Mouse (Mus musculus) limb, embryonic 13.5 days (tissue): ENCODE results near the gene Utrn. TPM values are rescaled to one million over a fixed set of nuclear protein-coding genes. Genes with fewer than 3 reads are reported as not detected.

ENCODE experiments used
- ATAC-seq: fragments of 200-750 bp; cut with Nextera tagmentation; 2 replicates; pipeline ENCODE4 v1.8.0; 2017; ENCODE audit warnings: low read depth, moderate number of reproducible peaks, moderate TSS enrichment; ENCODE audit not compliant: low FRiP score
- H3K27ac ChIP-seq: fragments of 300-500 bp; sonication (generic); 2 replicates; pipeline ENCODE4 v1.5.1; 2015; ENCODE audit warnings: inconsistent platforms, mild to moderate bottlenecking, moderate library complexity
- H3K27me3 ChIP-seq: fragments of 300-500 bp; sonication (generic); 2 replicates; pipeline ENCODE4 v1.6.1; 2015; ENCODE audit warnings: mild to moderate bottlenecking, inconsistent platforms
- H3K36me3 ChIP-seq: fragments of 300-500 bp; sonication (generic); 2 replicates; pipeline ENCODE4 v1.6.1; 2015; ENCODE audit warnings: inconsistent platforms, mild to moderate bottlenecking, moderate library complexity
- H3K4me1 ChIP-seq: fragments of 300-500 bp; sonication (generic); 2 replicates; pipeline ENCODE4 v1.6.1; 2015; ENCODE audit warnings: inconsistent platforms
- H3K4me2 ChIP-seq: fragments of 300-500 bp; sonication (generic); replicated peaks from 2 replicates; pipeline ENCODE4 v1.6.1; 2015; ENCODE audit warnings: inconsistent platforms, mild to moderate bottlenecking, moderate library complexity
- H3K4me3 ChIP-seq: fragments of 300-500 bp; sonication (generic); 2 replicates; pipeline ENCODE4 v1.5.1; 2015; ENCODE audit warnings: moderate library complexity, mild to moderate bottlenecking, inconsistent platforms
- H3K9ac ChIP-seq: fragments of 300-500 bp; sonication (generic); 2 replicates; pipeline ENCODE4 v1.6.1; 2015; ENCODE audit warnings: mild to moderate bottlenecking, inconsistent platforms
- H3K9me3 ChIP-seq: fragments of 300-500 bp; sonication (generic); 2 replicates; pipeline ENCODE4 v1.6.1; 2016; ENCODE audit warnings: inconsistent platforms
- WGBS: fragments of 180-500 bp; shearing (Covaris S2); methylation state at CpG from one replicate; pipeline ENCODE4 v1.1.7; 2015; 5-methylcytosine and 5-hydroxymethylcytosine counted together
- polyA plus RNA-seq: library from polyadenylated mRNA; unstranded; fragments of >200 nt; fragmentation: Nextera tagmentation; extraction: Ambion mirVana; gene quantifications from 2 replicates; pipeline ENCODE4 v1.2.1, GENCODE M21; 2015

Utrn gene
- polyA plus RNA-seq, 1 experiment from 2014 or later = 89.9 TPM

DNA sequence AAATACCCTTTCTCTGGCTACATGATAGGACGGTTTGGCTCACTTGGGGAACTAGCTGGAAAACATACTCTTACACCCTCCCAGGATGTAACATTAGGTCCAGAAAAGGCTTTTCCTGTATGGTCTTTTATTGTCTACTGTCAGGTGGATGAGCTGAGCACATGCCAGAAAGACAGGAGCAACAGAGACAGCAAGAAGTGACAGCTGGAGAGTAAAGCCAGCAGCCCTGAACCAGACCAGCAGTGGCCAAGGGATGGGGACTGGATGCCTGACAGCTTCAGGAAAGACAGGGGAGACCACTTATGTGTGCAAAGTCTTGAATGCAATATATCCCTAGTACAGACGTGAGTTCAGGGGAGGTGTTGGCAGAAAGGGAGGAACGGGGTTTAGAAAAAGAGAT is 151.8 kb downstream of the Utrn start:
- peaks cover 50% of the 10 kb centered on the region for H3K36me3 ChIP-seq
- WGBS = 87% methylated on average over 3 of the region's 3 CpGs
- H3K4me2 ChIP-seq = no peak overlapping the region
- no peaks in the 10 kb centered on the region for H3K27me3 ChIP-seq
- no peaks in the 10 kb centered on the region for H3K9me3 ChIP-seq
- no peak overlapping the region for H3K27ac ChIP-seq
- H3K9ac ChIP-seq = no peak overlapping the region
- 0 out of 2 replicates have a peak, but pooled peaks cover 3% of the 10 kb centered on the region for H3K4me1 ChIP-seq
- ATAC-seq = no peak
- H3K4me3 ChIP-seq = no peak overlapping the region

DNA sequence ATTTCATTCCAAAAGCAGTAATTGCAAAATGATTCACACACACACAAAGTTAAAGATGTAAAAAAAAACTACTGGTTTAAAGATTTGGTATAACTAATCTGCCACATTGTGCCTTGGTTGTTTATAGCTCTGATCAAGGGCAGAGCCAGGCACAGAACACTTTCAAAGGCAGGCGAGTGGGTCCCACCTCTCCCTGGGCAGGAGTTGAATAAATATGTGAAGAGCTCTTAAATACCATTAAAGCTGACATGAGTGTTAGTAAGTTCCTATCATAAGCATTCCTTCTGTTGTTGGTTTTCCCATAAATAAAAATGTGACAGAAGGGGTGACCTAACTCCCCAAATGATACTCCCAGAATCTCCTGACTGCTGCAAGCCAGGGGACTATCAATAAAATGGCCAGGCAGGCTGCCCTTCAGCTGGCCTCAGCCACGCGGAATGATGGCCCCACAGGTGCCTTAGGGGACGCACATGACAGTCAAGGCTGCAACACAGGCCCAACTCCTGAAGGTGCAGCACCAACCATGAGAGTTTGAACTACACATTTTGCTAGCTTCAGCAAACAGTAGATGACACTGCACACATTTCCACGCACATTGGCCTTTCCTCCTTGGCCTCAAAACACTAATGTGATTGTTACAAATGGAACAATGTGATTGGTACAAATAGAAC is 152.4 kb downstream of the Utrn start:
- no peak overlapping the region for H3K9ac ChIP-seq
- no peak overlapping the region for H3K4me2 ChIP-seq
- H3K27me3 ChIP-seq = no peaks in the 10 kb centered on the region
- no peak overlapping the region for H3K27ac ChIP-seq
- 78% methylated on average over 5 of the region's 5 CpGs for WGBS
- H3K36me3 ChIP-seq = peaks cover 56% of the 10 kb centered on the region
- H3K9me3 ChIP-seq = no peaks in the 10 kb centered on the region
- no peaks in the 10 kb centered on the region for H3K4me1 ChIP-seq
- no peak for ATAC-seq
- H3K4me3 ChIP-seq = no peak overlapping the region

DNA sequence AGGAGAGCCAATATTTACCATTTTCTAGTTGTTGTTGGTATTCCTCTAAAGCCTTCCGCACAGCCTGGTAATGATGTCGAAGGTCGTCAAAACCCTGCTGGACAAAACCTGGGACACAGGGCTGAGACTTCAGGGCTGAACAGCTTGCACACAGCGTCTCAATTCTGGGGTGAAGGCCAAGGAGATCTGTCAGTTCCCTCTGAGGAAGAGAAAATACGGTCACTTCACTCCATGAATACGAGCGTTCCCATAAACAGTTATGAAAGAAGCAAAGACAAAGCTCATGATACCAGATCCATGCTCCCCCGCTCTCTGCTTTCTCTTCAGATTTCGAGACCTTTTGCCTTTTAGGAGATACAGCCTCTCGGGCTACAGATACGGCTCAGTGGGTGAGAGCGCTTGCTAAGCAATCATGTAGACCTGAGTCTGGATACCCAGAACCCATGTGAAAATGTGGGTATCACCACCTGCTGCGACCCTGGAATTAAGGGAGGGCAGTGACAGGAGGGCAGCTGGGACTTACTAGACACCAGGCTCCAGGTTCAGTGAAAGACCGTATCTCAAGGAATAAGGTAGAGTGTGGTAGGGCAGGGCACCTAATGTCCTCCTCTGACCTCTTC is 155.8 kb downstream of the Utrn start:
- peaks cover 58% of the 10 kb centered on the region for H3K36me3 ChIP-seq
- ATAC-seq = no peak
- no peaks in the 10 kb centered on the region for H3K4me1 ChIP-seq
- H3K27me3 ChIP-seq = no peaks in the 10 kb centered on the region
- H3K27ac ChIP-seq = no peak overlapping the region
- H3K4me3 ChIP-seq = no peak overlapping the region
- 93% methylated on average over 14 of the region's 14 CpGs for WGBS
- no peaks in the 10 kb centered on the region for H3K9me3 ChIP-seq
- H3K4me2 ChIP-seq = no peak overlapping the region
- no peak overlapping the region for H3K9ac ChIP-seq

DNA sequence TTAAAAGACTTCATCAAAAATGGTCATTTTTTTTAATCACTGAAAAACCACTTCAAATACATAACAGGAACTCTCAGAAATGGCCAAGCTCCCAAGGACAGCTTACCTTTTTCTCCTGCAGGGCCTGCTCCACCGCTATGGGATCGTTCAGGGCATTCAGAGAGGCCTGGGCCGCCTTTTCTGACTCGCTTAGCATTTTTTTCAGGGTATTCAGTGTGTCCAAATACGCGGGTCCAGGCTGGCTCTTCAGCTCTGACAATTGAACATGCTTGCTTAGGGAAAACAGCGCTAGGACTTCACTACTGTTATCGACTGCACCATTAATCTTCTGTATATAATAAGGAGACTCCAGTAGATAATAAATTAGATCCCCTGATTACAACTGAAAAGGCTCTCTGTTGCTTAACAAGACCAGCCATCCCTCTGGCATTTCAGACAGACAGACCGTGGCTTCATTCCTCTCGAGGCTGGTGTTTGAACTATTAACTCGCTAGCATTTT is 157.8 kb downstream of the Utrn start:
- Histone ChIP-seq H3K9ac (no peak overlapping the region), H3K36me3 (peaks cover 52% of the 10 kb centered on the region), H3K9me3 (no peaks in the 10 kb centered on the region), H3K27ac (no peak overlapping the region), H3K4me1 (no peaks in the 10 kb centered on the region), H3K27me3 (no peaks in the 10 kb centered on the region), H3K4me2 (no peak overlapping the region), H3K4me3 (no peak overlapping the region)
- ATAC-seq = no peak
- 88% methylated on average over 11 of the region's 11 CpGs for WGBS

DNA sequence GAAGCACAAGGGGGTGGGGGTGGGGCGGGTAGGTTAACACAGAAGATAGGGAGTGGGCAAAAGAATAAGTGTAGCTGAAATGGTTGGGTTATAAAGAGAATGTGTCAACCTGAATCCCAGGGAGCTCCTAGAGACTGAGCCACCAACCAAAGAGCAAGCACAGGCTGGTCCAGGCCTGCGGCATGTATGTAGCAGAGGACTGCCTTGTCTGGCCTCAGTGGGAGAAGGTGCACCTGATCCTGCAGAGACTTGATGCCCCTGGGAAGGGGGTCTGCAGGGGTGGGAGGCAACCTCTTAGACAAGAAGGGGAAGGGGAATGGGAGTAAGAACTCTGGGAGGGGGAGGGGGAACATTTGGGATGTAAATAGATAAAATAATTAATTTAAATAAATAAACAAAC is 162.6 kb downstream of the Utrn start:
- no peak for ATAC-seq
- H3K4me1 ChIP-seq = peaks cover 22% of the 10 kb centered on the region
- no peaks in the 10 kb centered on the region for H3K27me3 ChIP-seq
- 80% methylated on average over 2 of the region's 2 CpGs for WGBS
- no peak overlapping the region for H3K27ac ChIP-seq
- no peak overlapping the region for H3K4me3 ChIP-seq
- no peak overlapping the region for H3K4me2 ChIP-seq
- H3K9me3 ChIP-seq = no peaks in the 10 kb centered on the region
- H3K9ac ChIP-seq = no peak overlapping the region
- peaks cover 36% of the 10 kb centered on the region for H3K36me3 ChIP-seq

DNA sequence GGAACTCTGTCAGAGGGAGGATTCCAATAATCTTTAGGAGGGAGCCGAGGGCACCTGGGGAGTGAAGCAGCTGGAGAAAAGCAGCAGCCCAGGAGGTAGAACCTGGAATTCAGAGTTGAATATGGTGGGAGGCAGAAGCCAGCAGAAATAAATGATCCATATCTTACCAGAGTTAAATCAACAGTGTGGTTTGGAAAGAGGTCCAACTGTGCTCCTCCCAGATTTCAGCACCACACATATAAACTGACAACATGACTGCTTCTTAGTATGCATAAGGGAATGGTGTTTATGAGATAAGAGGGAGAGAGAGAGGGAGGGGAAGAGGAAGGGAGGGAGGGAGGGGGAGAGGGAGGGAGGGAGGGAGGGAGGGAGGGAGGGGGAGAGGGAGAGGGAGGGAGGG is 163.2 kb downstream of the Utrn start:
- Histone ChIP-seq H3K9ac (no peak overlapping the region), H3K4me1 (peaks cover 22% of the 10 kb centered on the region), H3K4me3 (no peak overlapping the region), H3K4me2 (no peak overlapping the region), H3K27ac (no peak overlapping the region), H3K27me3 (no peaks in the 10 kb centered on the region), H3K9me3 (no peaks in the 10 kb centered on the region), H3K36me3 (peaks cover 33% of the 10 kb centered on the region)
- WGBS = 67% methylated on average over 1 of the region's 1 CpGs
- ATAC-seq = no peak

DNA sequence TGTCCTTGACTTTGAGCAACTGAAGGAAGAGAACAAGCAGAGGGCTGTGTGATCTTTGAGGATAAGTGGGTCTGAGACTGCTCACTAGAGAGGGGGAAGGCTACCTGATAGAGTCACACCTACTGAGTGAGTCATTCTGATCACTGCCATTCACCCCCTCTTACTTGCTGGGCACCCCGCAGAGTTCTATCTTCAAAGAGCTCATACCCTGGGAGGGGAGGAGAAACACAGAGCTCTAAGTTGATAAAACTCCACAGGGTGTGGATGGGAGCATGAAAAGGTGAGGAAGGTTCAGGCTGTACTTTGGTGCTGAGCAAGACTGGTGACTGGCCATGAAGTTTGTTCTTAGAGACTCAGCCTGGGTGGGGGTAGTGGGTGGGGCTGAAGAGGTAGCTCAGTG is 164.9 kb downstream of the Utrn start:
- Histone ChIP-seq H3K4me2 (no peak overlapping the region), H3K4me1 (peaks cover 22% of the 10 kb centered on the region), H3K4me3 (no peak overlapping the region), H3K36me3 (peaks cover 26% of the 10 kb centered on the region), H3K9ac (no peak overlapping the region), H3K9me3 (peaks cover 3% of the 10 kb centered on the region; the same call in 1 of the 2 replicates), H3K27ac (no peak overlapping the region), H3K27me3 (no peaks in the 10 kb centered on the region)
- no peak for ATAC-seq
- 58% methylated on average over 1 of the region's 1 CpGs for WGBS

DNA sequence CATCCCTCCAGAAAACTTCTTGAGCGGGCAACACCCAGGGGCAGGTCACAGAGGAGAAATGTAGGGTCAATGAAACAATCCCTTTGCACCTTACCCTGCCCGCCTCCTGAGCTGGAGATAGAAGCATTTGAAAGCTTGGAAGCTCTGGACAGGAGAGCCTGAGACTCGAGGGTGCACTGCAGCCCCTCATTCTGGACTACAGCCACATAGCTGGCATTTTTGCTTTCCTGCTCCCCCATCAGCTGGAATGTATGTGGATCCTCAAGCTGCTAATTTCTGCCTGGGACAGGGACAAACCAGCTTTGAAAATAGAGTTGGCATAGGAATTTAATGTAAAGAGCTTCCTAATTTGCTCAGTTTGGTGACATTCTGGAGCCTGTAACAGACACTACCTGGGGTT is 165.6 kb downstream of the Utrn start:
- Histone ChIP-seq H3K27ac (no peak overlapping the region), H3K9ac (no peak overlapping the region), H3K36me3 (peaks cover 20% of the 10 kb centered on the region), H3K4me2 (no peak overlapping the region), H3K4me1 (peaks cover 22% of the 10 kb centered on the region), H3K9me3 (peaks cover 3% of the 10 kb centered on the region; the same call in 1 of the 2 replicates), H3K4me3 (no peak overlapping the region), H3K27me3 (no peaks in the 10 kb centered on the region)
- no peak for ATAC-seq
- 68% methylated on average over 3 of the region's 3 CpGs for WGBS

DNA sequence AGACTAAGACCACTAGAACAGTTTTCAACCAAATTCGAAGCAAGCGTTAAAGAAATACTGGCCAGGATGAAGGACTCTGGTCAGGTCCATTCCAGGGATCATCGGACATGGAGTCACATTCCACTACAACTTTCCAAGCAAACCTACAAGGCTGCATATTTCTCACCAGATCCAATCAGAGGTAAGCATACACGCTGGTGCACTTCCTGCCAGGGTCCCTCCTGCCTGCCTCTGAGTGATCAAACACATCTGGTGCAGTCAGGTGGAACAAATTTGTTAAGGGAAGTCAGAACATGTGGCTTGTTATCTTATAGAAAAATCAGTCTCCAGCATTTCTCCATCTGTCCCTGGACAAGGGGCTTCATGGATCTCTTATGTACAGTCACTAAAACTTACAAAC is 167.0 kb downstream of the Utrn start:
- H3K9me3 ChIP-seq = peaks cover 3% of the 10 kb centered on the region; the same call in 1 of the 2 replicates
- no peak overlapping the region for H3K9ac ChIP-seq
- 63% methylated on average over 4 of the region's 4 CpGs for WGBS
- no peak overlapping the region for H3K4me3 ChIP-seq
- H3K4me2 ChIP-seq = no peak overlapping the region
- H3K36me3 ChIP-seq = peaks cover 15% of the 10 kb centered on the region; the same call in 1 of the 2 replicates
- no peak for ATAC-seq
- H3K4me1 ChIP-seq = peaks cover 22% of the 10 kb centered on the region
- H3K27me3 ChIP-seq = no peaks in the 10 kb centered on the region
- no peak overlapping the region for H3K27ac ChIP-seq

DNA sequence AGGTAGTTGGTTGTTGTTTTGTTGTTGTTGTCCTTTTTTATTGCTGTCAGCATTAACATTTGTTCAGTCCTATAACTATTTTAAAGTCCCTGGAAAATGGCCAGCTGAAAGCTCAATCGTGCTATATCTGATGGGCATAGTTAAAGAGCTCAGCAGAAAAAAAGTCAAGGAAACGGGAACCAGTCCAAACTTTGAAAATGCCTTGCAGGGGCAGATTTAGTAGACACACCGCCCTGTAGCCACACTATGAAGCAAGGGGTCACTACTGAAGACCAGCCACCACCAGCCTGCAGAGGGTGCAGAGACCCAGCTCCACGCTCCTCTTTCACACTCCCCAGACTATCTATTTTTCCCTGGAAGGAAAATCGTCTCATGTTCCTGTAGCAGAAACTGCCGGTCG is 167.5 kb downstream of the Utrn start:
- no peak for ATAC-seq

DNA sequence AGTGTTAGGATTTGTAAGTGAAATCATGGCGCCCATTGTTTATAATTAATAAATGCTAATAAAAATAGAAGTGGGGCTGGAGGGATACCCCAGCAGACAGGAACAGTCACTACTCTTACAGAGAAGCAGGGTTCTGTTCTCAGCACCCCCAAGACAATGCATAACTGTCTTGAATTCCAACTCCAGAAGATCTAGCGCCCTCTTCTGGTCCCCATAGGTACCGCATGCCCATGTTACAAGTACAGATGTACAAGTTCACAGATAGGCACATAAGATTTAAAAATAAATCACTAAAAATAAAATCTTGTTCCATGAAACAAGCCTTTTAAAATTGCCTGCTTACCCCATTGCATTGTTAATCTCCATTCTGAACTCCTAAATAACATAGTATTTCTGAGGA is 168.6 kb downstream of the Utrn start:
- H3K27me3 ChIP-seq = no peaks in the 10 kb centered on the region
- no peak overlapping the region for H3K4me2 ChIP-seq
- peaks cover 26% of the 10 kb centered on the region for H3K36me3 ChIP-seq
- H3K4me1 ChIP-seq = peaks cover 22% of the 10 kb centered on the region
- H3K4me3 ChIP-seq = no peak overlapping the region
- 84% methylated on average over 3 of the region's 3 CpGs for WGBS
- no peak overlapping the region for H3K9ac ChIP-seq
- peaks cover 3% of the 10 kb centered on the region; the same call in 1 of the 2 replicates for H3K9me3 ChIP-seq
- no peak for ATAC-seq
- no peak overlapping the region for H3K27ac ChIP-seq

More for the DNA sequence above, 167.5 kb downstream of the Utrn start:
- no peak overlapping the region for H3K27ac ChIP-seq
- no peak overlapping the region for H3K9ac ChIP-seq
- H3K4me3 ChIP-seq = no peak overlapping the region
- H3K4me2 ChIP-seq = no peak overlapping the region
- H3K27me3 ChIP-seq = no peaks in the 10 kb centered on the region
- WGBS = 56% methylated on average over 7 of the region's 7 CpGs
- H3K36me3 ChIP-seq = peaks cover 19% of the 10 kb centered on the region
- H3K9me3 ChIP-seq = peaks cover 3% of the 10 kb centered on the region; the same call in 1 of the 2 replicates
- H3K4me1 ChIP-seq = peaks cover 22% of the 10 kb centered on the region

DNA sequence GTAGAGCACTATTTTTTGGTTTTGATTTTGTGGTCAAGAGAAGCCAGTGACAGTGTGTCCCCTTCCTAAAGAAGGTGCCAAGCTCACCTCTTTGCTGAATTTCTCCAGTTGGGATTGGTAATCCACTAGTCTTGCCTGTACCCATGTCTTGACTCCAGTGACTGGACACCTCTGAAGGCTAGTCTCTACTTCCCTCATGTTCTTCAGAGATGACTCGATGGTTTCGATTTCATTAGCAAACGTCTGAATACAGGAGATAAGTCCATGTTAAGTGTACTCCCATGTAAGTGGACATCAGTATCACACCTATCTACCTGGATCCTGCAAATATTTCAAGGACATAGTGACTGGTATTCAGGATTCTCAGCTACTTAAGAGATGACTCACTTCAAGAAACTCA is 171.3 kb downstream of the Utrn start:
- peaks cover 19% of the 10 kb centered on the region for H3K36me3 ChIP-seq
- no peak overlapping the region for H3K27ac ChIP-seq
- WGBS = 92% methylated on average over 3 of the region's 3 CpGs
- H3K9me3 ChIP-seq = peaks cover 3% of the 10 kb centered on the region; the same call in 1 of the 2 replicates
- H3K4me2 ChIP-seq = no peak overlapping the region
- H3K4me3 ChIP-seq = no peak overlapping the region
- no peak overlapping the region for H3K9ac ChIP-seq
- peaks cover 9% of the 10 kb centered on the region for H3K4me1 ChIP-seq
- no peak for ATAC-seq
- H3K27me3 ChIP-seq = no peaks in the 10 kb centered on the region
